Comparison of ENCODE assay signal across 7 mouse cellular contexts in genomic region chr11:72926226-72926890, GRCm38 (mm10). TPM values are rescaled to one million over a fixed set of nuclear protein-coding genes. Genes with fewer than 3 reads are reported as not detected.
DNase-seq lines count a peak whose midpoint lies in the region; ATAC-seq and TF ChIP-seq lines count a peak whose summit lies in the region.

No protein-coding gene starts in this region.

- 50% methylated on average over 13 of the region's 13 CpGs for WGBS in kidney, postnatal 0 days

- no peak for ATAC-seq in kidney, postnatal 0 days (replicated peaks; ENCODE audit: low FRiP score, low read depth)

- peak; percentile 94 for TF ChIP-seq CTCF in kidney, postnatal 0 days (IDR thresholded peaks at IDR 0.05; ENCODE audit: low read depth)

- no peak overlapping the region for H3K27ac ChIP-seq in kidney, postnatal 0 days

- no peaks in the 10 kb centered on the region for H3K9me3 ChIP-seq in kidney, postnatal 0 days (replicated peaks; ENCODE audit: low read length)

- H3K27me3 ChIP-seq in kidney, postnatal 0 days (ENCODE audit: insufficient read depth, low read length) = no peaks in the 10 kb centered on the region

- H3K4me3 ChIP-seq in kidney, postnatal 0 days (replicated peaks; ENCODE audit: low read depth, low read length) = no peak overlapping the region

- peak; percentile 34 to 35 for DNase-seq in CD8-positive naive resting alpha-beta T cell, adult 2 months (ENCODE audit: low read depth in 2 of 2, low spot score in 2 of 2)
- peak; percentile 71 for DNase-seq in MN1 (ENCODE audit: low spot score)
- DNase-seq in cerebellum, adult 9-11 months = peak; percentile 49
- DNase-seq in heart, adult 9 months (ENCODE audit: low spot score in 2 of 2) = peak; percentile 58 to 62
- peak; percentile 72 for DNase-seq in kidney, postnatal 0 days (ENCODE audit: low spot score)
- peak; percentile 67 to 79 for DNase-seq in lung, postnatal 4 days
- DNase-seq in spleen, adult 18-20 months = peak; percentile 44 to 71

- H3K4me2 ChIP-seq in kidney, postnatal 0 days (ENCODE audit: low read length) = no peak overlapping the region

- peaks cover 15% of the 10 kb centered on the region; the same call in 1 of the 2 replicates for H3K36me3 ChIP-seq in kidney, postnatal 0 days (ENCODE audit: insufficient read depth, low read length)

- H3K9ac ChIP-seq in kidney, postnatal 0 days (ENCODE audit: low read depth, low read length) = no peak overlapping the region

- H3K4me1 ChIP-seq in kidney, postnatal 0 days (replicated peaks; ENCODE audit: insufficient read depth, low read length) = 0 out of 2 replicates have a peak, but pooled peaks cover 4% of the 10 kb centered on the region

RNA-seq across cellular contexts. Expression of gene Atp2a3, which starts 34.6 kb away (rescaled TPM):
- 9.9 and 10.0 TPM in 2 replicates for polyA plus RNA-seq in kidney, postnatal 0 days (2015; fragmentation: Nextera tagmentation; extraction: Ambion mirVana)
